Mouse (Mus musculus) left cerebral cortex, postnatal 36 days (tissue): ENCODE results near the gene Slc25a13. TPM values are rescaled to one million over a fixed set of nuclear protein-coding genes. Genes with fewer than 3 reads are reported as not detected.
A peak's percentile ranks its signal among the peaks of the same experiment; 100 is the strongest.

ENCODE experiments used
- DNase-seq, 2 experiments: peaks; one replicate each; pipeline ENCODE4 v3.0.0; 2021 to 2022; ENCODE audit warnings: low spot score in 2 of 2, mixed read lengths in 1 of 2
- intact Hi-C: fragments of 180-260 bp; cut with DNase I; formaldehyde crosslinking; loops from one replicate; pipeline ENCODE4 v1.15.1; 2025
- total RNA-seq, 2 experiments: library from RNA; stranded (reverse); gene quantifications; 2 replicates each; pipeline ENCODE4 v1.2.3; 2021

Slc25a13 gene
- total RNA-seq, 2 experiments from 2014 or later, result 2.1 to 2.3 TPM

DNA sequence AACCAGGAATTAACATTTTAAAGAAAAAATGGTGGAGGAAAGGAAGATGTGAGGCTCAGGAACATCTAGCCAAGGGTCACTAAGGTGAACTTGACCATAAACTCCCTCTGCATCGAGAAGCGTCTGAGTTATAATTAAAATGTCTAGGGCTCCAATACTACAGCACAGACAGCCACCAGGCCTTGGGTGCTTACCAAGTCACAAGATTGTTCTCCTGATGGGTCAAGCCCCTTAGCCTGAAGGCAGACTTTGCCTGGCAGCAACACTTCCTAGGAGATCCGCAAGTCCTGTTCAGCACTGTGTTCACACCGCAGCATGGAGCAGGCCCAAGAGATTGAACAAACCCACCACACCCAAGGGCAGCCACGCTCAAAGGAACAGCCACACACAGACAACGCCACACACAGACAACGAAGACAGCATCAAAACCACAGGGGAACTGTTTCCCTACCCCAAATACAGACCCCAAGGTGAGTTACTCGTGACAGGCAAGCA, 83.4 kb downstream of the Slc25a13 start:
- no peak for DNase-seq
- intact Hi-C loops, result no loop called here

DNA sequence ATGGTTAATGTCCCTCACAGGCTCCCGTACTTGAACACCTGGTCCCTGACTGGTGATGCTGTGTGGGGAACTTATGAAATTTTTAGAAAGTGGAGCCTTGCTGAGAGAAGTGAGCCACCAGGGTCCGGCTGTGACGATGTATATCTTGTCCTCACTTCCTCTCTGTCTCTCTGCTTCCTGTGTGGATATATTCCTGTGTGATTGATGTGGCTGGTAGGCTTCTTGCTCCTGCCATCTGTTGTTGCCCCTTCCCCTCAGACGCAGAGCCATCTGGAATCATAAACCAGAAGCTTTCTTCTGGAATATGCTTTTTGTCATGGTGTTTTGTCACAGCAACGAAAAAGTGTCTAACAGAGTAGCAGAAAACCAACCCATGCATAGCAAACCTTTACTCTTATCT, 84.9 kb downstream of the Slc25a13 start:
- DNase-seq, result no peak

DNA sequence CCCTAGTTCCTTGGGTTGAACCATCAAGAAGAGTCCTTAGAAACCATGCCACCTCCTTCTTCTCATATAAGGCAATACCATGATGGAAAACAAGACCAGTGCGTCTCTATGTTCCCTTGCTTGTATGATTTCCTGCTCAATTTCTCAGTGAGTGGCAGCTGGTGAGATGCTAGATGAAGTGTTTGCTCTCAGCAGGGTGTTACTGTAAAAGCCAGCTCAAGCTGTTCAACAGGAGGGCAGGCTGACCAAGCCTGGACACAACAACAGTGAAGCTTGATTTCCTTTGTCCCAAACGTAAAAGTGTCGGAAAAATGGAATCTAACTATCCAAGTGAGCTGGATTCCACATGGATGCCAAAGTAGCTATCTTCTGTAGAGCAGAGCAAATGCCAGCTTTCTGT, 91.4 kb downstream of the Slc25a13 start:
- intact Hi-C loops, result no loop called here
- no peak for DNase-seq

More for the DNA sequence above, 84.9 kb downstream of the Slc25a13 start:
- intact Hi-C loops, result no loop called here

DNA sequence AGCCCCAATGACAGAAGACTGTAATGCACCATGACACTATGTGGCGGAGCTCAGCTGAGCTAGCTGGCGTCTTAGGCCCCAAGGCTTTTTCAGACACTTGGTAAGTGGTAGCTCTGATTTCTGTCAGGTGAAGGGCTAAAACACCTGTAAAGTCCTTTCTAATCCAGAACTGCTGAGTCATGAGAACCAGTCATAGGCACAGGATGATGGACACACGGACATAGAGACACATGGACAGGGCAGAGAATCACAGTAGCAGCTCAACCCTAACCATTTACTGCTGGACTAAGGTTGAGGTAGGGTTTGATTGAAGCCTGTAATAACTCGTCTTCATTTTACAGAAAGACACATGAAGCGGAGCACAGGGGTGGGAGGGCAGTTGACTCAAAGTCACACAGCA, 95.1 kb downstream of the Slc25a13 start:
- intact Hi-C loops, result no loop called here
- DNase-seq, result no peak

DNA sequence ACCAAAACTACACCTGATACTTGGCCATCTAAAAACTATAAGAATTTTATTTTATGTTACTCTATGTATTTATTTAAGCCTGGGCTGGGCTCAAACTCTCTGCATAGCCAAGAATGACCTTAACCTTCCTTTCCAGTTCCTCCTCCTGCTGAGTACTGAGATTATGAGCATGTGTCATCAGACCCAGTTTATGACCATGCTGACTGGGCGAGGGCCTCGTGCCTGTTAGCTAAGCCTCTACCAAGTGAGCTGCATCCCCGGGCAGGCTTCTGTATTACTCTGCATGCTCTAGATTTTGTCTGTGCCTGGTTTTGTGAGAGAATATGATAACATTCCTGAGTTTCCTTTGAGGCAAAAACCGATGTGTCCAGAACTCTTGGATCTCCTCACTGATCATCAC, 96.1 kb downstream of the Slc25a13 start:
- no peak for DNase-seq
- intact Hi-C loops, result no loop called here

DNA sequence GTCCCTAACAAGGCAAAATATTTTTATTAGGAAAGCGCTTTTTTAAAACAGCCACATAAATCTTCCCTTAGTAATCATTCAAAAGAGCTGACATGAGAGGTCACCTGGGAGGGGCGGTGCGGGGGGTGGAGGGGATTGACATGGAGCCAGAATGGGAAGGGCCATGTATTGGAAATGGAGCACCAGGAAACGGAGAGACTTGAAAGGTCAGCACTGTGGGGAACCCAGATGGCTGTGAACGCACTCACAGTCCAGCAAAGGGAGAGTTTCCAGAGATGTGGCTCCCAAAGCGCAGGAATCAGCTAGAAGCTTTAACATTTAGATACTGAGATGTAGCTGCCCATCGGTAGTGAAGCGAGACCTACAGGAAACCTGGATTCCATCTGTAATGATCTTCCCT, 101.2 kb downstream of the Slc25a13 start:
- intact Hi-C loops, result loop anchor here (10.0 kb wide), 1 partner anchor 769 kb away; the partner anchor contains the start of gene Dlx5
- no peak for DNase-seq

DNA sequence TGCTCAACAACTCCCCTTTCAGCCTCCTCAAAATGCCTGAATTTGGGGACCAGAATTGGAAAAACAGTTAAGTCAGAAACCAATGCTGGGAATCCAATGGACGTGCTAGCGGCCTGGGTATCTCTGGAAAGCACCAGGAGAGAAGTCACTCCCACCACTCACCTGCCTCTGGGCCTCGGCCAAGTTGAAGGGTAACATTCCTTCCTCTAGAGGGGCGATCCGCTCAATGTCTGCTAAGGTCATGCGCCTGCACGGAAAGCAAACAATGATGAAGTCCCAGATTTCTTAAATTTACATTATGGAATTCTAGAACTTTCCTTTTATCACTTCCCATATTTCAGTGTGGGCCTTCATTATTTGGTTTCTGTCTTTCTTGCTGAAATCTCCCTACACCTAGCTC, 103.2 kb downstream of the Slc25a13 start:
- no peak for DNase-seq
- intact Hi-C loops, result loop anchor here (10.0 kb wide), 1 partner anchor 771 kb away; the partner anchor contains the start of gene Dlx5

DNA sequence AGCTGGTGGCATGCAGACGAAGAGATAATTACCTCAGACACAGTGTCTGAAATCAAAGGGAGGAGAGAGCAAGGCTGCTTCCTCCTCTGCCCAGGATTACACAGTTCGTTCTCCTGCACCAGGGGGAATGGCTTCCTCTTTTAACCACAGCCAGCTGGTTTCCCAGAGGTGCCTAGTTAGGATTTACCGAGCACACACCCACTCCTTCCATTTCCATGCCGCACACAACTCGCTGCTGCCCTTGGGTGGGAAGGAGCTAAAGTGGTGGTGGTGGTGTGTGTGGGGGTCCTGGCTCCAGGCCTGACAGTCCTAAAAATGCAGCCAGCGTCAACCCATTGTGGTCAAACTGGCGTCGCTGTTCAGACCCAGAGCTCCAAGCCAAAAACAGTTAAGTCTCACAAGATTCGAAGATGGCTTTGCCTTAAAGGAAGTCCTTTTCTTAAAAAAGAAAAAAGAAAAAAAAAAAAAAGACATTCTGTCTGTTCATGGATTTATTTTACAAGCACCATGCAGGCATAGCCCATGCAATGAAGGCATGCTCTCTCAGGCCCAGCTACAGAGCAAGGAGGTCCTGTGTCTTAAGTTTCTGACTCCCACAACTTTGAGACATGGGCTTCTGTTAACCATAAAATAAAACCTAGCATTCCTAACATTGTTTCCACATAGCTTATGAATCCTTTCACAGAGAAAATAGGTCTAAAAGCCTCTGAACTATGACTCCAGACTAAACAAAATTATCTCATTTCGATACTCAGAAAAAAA, 104.0 kb downstream of the Slc25a13 start:
- intact Hi-C loops, result loop anchor here (10.0 kb wide), 1 partner anchor 772 kb away; the partner anchor contains the start of gene Dlx5
- DNase-seq, result peak; percentile 31 to 51

DNA sequence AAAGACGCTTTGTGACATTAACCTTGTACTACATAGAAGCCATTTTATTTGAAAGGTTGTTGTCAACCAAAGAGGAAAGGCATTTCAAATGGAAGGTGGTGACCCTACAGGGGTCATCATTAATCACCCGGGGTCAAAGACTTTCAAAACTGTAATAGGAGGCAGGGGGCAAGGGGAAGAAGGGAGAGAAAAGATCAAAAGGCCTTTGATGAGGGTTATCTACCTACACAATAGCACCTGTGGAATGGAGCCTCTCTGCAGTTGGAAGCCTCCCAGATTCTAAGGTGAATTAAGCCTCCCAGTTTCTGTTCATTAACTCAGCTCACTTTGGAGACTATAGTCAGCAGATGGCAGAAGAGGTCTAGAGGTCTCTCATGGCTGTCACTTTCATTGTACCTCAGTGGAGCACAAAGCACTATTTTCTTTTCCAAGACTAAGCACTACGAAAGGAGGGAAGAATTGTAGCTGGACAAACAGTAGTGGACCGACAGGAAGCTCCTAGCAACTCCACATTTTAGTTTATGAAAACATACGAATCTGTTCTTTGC, 109.5 kb downstream of the Slc25a13 start:
- intact Hi-C loops, result no loop called here
- no peak for DNase-seq

DNA sequence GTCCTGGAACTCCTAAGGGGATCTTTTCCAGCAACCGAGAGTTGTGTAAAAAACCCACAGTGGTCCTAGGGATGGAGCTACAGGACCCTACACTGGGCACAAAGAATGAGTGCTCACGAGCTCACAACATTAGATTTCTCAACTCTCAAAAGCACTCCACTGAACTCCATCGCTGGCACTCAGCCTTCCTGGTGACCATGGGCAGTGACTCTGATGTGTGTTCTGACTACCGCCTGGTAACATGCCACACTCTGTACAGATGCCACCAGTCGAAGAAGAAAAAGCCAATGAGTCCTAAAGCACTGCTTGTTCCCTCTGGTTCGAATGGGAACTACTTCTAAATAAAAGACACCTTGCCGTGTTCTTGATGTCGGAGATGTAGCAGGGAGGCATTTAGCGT, 111.4 kb downstream of the Slc25a13 start:
- DNase-seq, result no peak
- intact Hi-C loops, result no loop called here

DNA sequence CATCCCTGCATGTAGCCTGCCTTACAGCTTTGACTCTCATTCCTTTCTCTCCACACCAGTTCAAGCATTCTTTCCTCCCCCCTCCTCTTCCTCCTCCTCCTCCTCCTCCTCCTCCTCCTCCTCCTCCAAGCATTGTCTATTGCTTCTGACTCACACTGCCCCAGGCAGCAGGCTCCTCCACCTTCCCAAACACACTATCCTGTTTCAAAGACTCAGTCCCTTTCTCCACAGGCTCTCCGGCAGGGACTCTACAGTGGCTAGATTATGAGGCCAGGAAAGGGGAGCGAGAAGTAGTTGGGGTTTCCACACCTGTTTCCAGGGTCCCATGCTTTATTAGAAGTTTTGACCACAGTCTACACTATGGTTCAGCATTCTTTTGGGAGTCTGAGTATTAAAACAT, 113.5 kb downstream of the Slc25a13 start:
- DNase-seq, result no peak
- intact Hi-C loops, result no loop called here

DNA sequence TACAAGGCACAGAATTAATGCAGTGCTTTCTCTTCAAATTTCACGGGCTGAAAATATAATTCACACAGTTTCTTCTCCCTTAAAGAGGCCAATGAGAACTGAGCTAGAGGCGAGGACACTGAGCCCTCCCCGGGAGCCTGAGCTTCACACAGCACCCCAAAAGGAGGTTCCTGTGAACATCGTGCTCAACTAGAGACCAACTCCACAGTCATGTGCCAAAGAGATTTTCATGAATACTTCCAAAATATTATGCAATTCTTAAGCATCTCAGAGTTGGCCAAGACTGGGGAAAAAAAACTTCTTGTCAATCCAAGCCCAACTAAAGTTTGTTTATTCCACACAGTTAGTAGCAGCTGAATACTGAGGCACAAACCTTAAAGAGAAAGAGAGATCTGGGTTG, 115.4 kb downstream of the Slc25a13 start:
- intact Hi-C loops, result no loop called here
- peak in 1 of 2 experiments; percentile 10 for DNase-seq

DNA sequence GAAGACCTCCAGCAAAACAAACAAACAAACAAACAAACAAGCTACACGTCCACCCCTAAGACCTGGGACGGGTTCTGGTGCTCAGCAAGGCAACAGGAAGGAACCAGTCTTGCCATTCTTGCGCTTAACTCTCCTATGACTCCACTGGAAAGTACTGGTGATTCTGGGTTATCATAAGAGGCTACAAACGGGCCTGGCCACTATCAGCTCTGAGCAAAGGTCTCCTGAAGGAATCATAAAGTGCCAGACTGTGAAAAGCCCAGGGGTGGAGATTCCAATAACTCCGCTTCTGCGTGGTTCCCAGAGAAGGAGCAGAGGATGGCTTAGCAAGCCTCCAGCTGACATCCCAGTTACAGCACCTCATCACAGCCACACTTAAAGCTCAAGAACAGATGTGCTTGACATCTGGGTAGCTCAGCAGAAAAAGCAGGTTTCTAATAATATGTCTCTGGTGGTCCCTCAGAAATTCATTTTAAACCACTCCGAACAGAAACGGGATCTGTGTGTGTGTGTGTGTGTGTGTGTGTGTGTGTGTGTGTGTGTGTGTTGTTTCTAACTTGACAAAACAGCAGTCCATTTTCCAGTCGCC, 116.0 kb downstream of the Slc25a13 start:
- intact Hi-C loops, result no loop called here
- no peak for DNase-seq

DNA sequence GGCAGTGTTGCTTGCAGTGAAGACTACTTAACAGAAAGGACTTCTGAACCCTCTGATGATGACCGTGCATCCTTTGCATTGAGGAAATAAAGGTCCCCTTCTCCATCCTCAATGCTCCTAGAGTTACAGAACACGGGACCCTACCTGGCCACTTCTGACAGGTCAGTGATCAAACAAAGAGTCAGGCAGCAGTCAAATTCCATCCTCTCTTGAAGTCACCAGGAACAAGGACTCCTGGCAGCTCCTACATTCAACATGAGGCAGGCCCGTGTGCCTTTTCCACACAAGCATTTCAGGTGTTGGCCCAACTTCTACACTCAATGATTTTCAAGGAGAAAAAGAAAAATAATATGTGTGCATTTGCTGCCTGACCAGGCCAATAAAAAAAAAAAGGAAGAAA, 123.0 kb downstream of the Slc25a13 start:
- DNase-seq, result no peak
- intact Hi-C loops, result no loop called here

DNA sequence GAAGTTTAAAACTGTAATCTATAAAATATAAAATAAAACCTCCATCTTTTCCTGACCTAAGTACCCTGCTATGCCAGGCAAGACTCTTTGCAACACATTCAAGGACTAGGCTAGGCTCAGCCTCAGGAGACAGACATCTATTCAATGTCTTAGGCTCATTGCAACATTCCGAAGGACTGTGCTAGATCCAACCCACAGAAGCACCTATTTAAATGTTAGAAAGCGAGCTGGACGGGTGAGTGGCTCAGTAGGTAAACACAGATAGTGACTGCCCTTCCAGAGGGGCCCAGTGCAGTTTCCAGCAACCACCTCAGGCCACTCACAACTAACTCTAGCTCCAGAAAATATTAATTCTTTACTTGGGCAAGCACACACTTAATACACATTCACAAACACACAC, 123.5 kb downstream of the Slc25a13 start:
- DNase-seq, result no peak
- intact Hi-C loops, result no loop called here

DNA sequence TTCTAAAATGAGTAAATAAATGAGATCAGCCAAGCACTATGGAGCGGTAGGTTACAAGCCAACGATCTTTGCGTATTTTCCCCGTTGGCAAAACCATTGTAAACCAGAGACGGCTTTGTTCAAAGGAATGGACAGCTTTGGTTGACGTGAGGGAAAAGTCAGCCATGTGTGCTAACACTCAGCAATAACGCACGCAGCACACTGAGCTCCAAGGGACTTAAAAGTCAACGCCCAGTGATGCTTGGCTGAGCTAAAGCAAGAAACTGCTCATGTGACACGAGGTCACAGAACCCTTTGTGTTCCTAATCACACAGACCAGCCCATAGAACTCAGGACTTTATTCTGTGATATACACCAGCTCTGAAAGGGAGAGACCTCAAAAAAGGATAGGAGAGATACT, 124.5 kb downstream of the Slc25a13 start:
- intact Hi-C loops, result no loop called here
- no peak for DNase-seq

DNA sequence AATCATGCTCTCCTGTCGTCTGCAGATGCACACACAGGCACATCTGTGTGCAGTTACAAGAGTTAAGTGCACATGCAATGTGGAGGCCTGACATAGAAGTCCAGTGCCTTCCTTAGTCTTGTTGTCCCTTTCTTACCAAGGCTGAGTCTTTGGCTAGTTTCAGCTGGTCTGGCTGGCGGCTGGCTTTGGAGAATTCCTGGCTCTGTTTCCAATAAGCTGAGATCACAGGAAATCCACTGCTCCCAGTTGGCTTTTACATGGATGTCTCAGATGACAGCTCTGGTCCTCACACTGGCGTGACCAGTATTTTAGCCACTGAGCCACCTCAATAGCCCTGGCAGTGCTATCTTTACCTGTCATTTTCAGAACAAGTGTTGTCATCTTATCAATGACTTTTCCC, 126.0 kb downstream of the Slc25a13 start:
- intact Hi-C loops, result no loop called here
- DNase-seq, result no peak

DNA sequence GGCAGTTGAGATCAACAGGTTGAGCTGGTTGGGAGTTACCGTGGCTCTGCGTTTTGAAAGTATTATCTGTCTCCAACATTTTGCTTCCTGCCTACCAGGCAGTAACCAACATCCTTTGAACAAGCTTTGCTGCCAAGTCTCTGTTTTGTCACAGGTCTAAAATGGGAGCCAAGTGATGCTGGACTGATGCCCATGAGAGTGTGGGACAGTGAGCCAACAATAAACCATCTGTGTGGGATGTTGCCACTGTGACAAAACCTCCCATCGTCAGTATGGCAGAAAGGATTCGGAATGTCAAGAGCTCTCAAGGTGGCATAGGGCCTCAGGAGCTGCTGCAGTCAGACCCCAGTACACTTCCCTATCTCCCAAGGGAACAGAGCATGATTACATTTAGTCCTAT, 128.8 kb downstream of the Slc25a13 start:
- intact Hi-C loops, result no loop called here

DNA sequence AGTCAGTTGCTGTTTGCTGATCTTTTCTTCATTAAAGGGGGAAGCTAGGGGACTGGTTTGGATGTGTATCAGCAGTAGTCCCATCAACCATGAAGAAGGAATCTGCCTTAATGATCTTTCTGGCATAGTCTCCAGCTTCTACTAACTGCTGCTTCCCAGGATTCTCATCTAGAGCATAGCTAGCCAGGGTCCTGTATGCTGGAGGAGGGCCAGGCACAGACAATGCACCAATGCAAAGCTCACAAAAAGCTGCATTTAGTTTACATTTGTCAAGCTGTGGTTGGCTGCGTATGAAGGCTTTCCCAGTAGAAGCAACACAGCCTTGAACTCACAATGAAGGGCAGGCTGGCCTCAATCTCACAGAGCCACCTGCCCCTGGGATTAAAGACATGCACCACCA, 136.5 kb downstream of the Slc25a13 start:
- intact Hi-C loops, result no loop called here
- no peak for DNase-seq

More for the DNA sequence above, 128.8 kb downstream of the Slc25a13 start:
- DNase-seq, result peak; percentile 72 to 76

DNA sequence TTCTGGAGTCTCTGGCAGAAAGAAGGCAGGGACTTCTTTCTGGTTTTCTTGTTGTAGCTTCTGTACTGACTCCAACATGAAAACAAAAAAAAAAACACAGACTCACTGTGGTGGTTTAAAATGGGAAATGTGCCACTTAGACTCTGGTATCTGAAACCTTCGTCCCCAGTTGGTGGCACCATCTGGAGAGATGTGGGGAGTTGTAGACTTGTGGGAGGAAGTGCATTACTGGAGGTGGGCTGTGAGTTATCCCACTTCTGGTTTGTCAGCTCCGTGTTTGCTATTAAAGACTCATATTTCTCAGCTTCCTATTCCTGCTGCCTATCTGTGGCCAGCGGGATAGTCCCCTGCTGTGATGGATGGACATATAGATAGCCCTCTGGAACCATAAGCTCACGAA, 139.7 kb downstream of the Slc25a13 start:
- intact Hi-C loops, result no loop called here
- no peak for DNase-seq

DNA sequence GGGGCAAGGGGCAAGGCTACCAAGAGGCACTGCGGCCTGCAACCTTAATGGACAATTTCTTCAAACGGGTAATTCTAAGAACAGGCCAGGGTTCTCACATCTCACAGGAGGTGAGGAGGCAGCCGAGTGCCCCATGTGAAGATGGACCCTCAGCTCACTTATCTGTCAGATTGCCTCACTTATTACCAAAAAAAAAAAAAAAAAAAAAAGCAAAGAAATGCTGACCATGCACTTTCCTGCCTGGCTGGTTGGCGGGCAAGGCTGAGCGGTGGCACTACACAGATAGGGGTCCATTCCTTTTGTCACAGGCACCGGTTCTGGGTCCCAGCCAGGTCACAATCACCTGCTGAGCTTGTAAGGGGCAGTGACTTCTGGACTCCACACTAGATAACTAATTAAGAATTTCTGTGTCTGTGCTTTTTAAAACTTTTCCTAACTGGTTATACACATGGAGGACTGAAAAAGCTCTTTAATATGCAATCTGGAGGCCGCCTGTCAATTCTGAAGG, 141.0 kb downstream of the Slc25a13 start:
- DNase-seq, result no peak
- intact Hi-C loops, result no loop called here
